8 mouse cellular contexts compared by ENCODE assay signal in the genomic region with DNA sequence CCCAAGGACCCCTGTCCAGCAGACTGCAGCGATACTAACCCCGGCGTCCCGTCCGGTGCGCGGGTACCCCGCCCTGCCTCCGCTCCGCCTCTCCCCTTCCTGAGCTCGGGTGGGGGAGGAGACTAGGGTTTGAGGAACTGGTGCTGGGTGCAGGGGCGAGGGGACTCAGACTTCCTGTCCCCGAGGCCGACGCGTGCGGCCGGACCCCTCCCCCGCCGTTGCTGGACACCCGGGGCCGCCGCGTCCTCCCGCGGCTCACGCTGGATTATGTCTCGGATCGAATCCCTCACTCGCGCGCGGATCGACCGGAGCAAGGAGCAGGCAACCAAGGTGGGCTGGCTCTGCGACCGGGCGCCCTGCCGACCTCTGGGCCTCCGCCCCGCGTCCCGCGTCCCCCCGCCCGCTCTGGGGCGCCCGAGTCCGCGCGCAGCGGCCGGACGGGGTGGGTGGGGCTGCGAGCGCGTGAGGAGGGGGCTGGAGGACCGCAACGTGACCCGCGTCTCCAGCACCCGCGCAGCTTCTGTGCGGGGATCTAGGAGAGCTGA. TPM values are rescaled to one million over a fixed set of nuclear protein-coding genes. Genes with fewer than 3 reads are reported as not detected.
DNase-seq lines count a peak whose midpoint lies in the region; ATAC-seq lines count a peak whose summit lies in the region.

No protein-coding gene starts in this region.

- no peaks in the 10 kb centered on the region for H3K36me3 ChIP-seq in neural tube, embryonic 11.5 days (ENCODE audit: control insufficient read depth, insufficient read depth, low read length)
- peaks cover 5% of the 10 kb centered on the region; the same call in 1 of the 2 replicates for H3K36me3 ChIP-seq in hindbrain, embryonic 13.5 days
- no peaks in the 10 kb centered on the region for H3K36me3 ChIP-seq in midbrain, embryonic 16.5 days (ENCODE audit: control insufficient read depth, insufficient read depth, low read length)

- H3K9ac ChIP-seq in neural tube, embryonic 11.5 days (ENCODE audit: low read length) = peak overlapping the region; percentile 99
- H3K9ac ChIP-seq in hindbrain, embryonic 13.5 days = peak overlapping the region; percentile 99
- H3K9ac ChIP-seq in midbrain, embryonic 16.5 days (ENCODE audit: low read depth, low read length) = peak overlapping the region; percentile 96

- peak overlapping the region; percentile 95 for H3K27ac ChIP-seq in neural tube, embryonic 11.5 days (ENCODE audit: low read depth, low read length)
- peak overlapping the region; percentile 98 for H3K27ac ChIP-seq in hindbrain, embryonic 13.5 days
- peak overlapping the region; percentile 91 for H3K27ac ChIP-seq in midbrain, embryonic 16.5 days (ENCODE audit: low read length)

- ATAC-seq in neural tube, embryonic 11.5 days (ENCODE audit: insufficient read depth, low FRiP score, low TSS enrichment) = peak; percentile 67
- ATAC-seq in hindbrain, embryonic 13.5 days (ENCODE audit: low FRiP score) = peak; percentile 72
- ATAC-seq in midbrain, embryonic 16.5 days = peak; percentile 75

- no peaks in the 10 kb centered on the region for H3K27me3 ChIP-seq in neural tube, embryonic 11.5 days (ENCODE audit: control insufficient read depth, insufficient read depth, low read length)
- no peaks in the 10 kb centered on the region for H3K27me3 ChIP-seq in hindbrain, embryonic 13.5 days
- H3K27me3 ChIP-seq in midbrain, embryonic 16.5 days (ENCODE audit: control insufficient read depth, insufficient read depth, low read depth, low read length) = no peaks in the 10 kb centered on the region

- peak overlapping the region; percentile 81 for H3K4me2 ChIP-seq in neural tube, embryonic 11.5 days (ENCODE audit: low read depth)
- H3K4me2 ChIP-seq in hindbrain, embryonic 13.5 days = peak overlapping the region; percentile 82
- peak overlapping the region; percentile 94 for H3K4me2 ChIP-seq in midbrain, embryonic 16.5 days (ENCODE audit: low read length)

- peaks cover 21% of the 10 kb centered on the region for H3K4me1 ChIP-seq in neural tube, embryonic 11.5 days (ENCODE audit: control insufficient read depth, insufficient read depth, low read length)
- H3K4me1 ChIP-seq in hindbrain, embryonic 13.5 days (replicated peaks) = peaks cover 48% of the 10 kb centered on the region
- H3K4me1 ChIP-seq in midbrain, embryonic 16.5 days (ENCODE audit: control insufficient read depth, insufficient read depth, low read length) = peaks cover 33% of the 10 kb centered on the region

- peak; percentile 83 for DNase-seq in neural tube, embryonic 11.5 days (ENCODE audit: low spot score)
- no peak for DNase-seq in neural tube, embryonic 10.5 days (ENCODE audit: extremely low spot score, low spot score)
- DNase-seq in cerebellum, adult 9-10 months = peak; percentile 73
- DNase-seq in forelimb bud, embryonic 11.5 days (ENCODE audit: low read depth, low spot score) = peak; percentile 73
- peak; percentile 79 for DNase-seq in liver
- peak; percentile 76 for DNase-seq in testis, postnatal 10 days (ENCODE audit: low spot score)

- no peaks in the 10 kb centered on the region for H3K9me3 ChIP-seq in neural tube, embryonic 11.5 days (ENCODE audit: control insufficient read depth, low read length)
- H3K9me3 ChIP-seq in hindbrain, embryonic 13.5 days = no peaks in the 10 kb centered on the region
- no peaks in the 10 kb centered on the region for H3K9me3 ChIP-seq in midbrain, embryonic 16.5 days (replicated peaks; ENCODE audit: control insufficient read depth, low read length, poor library complexity, severe bottlenecking)

- WGBS in neural tube, embryonic 11.5 days = under 1% methylated on average over 63 of the region's 64 CpGs
- WGBS in hindbrain, embryonic 13.5 days = 0% methylated on average over 59 of the region's 64 CpGs
- under 1% methylated on average over 56 of the region's 64 CpGs for WGBS in midbrain, embryonic 16.5 days

- H3K4me3 ChIP-seq in neural tube, embryonic 11.5 days (ENCODE audit: low read depth, low read length) = peak overlapping the region; percentile 92
- H3K4me3 ChIP-seq in hindbrain, embryonic 13.5 days = peak overlapping the region; percentile 92
- H3K4me3 ChIP-seq in midbrain, embryonic 16.5 days (ENCODE audit: low read depth, low read length) = peak overlapping the region; percentile 93

RNA-seq across cellular contexts. Expression of a gene that starts 15.3 kb away (rescaled TPM):
- 142 and 145 TPM in 2 replicates for polyA plus RNA-seq in neural tube, embryonic 11.5 days (2014; fragmentation: Nextera tagmentation; extraction: Ambion mirVana)
- polyA plus RNA-seq in hindbrain, embryonic 13.5 days (2015; fragmentation: Nextera tagmentation; extraction: Ambion mirVana) = 160 and 165 TPM in 2 replicates
- polyA plus RNA-seq in midbrain, embryonic 16.5 days (2015; fragmentation: Nextera tagmentation; extraction: Ambion mirVana) = 104 and 131 TPM in 2 replicates

RNA-seq across cellular contexts. Expression of a gene that starts 31.9 kb away (rescaled TPM):
- not detected in 2 replicates for polyA plus RNA-seq in neural tube, embryonic 11.5 days (2014; fragmentation: Nextera tagmentation; extraction: Ambion mirVana)
- polyA plus RNA-seq in hindbrain, embryonic 13.5 days (2015; fragmentation: Nextera tagmentation; extraction: Ambion mirVana) = not detected in 2 replicates
- not detected in 2 replicates for polyA plus RNA-seq in midbrain, embryonic 16.5 days (2015; fragmentation: Nextera tagmentation; extraction: Ambion mirVana)

RNA-seq across cellular contexts. Expression of a gene that starts 45.4 kb away (rescaled TPM):
- polyA plus RNA-seq in neural tube, embryonic 11.5 days (2014; fragmentation: Nextera tagmentation; extraction: Ambion mirVana) = 185 and 195 TPM in 2 replicates
- 154 and 163 TPM in 2 replicates for polyA plus RNA-seq in hindbrain, embryonic 13.5 days (2015; fragmentation: Nextera tagmentation; extraction: Ambion mirVana)
- polyA plus RNA-seq in midbrain, embryonic 16.5 days (2015; fragmentation: Nextera tagmentation; extraction: Ambion mirVana) = 127 and 144 TPM in 2 replicates
